Mouse (Mus musculus) kidney, adult 2 months (tissue): Measurements from ENCODE around the gene Lipc. TPM values are rescaled to one million over a fixed set of nuclear protein-coding genes. Genes with fewer than 3 reads are reported as not detected.

Experiments used
- DNase-seq: peaks from one replicate; pipeline ENCODE4 v3.0.0; 2021
- H3K27ac ChIP-seq: fragments of 200-500 bp; 2 replicates; pipeline ENCODE4 v1.5.1; 2012; ENCODE audit warnings: low read depth, low read length, control low read depth, inconsistent platforms; ENCODE audit not compliant: insufficient read depth
- H3K27me3 ChIP-seq: fragments of 200-500 bp; replicated peaks from 2 replicates; pipeline ENCODE4 v1.6.1; 2012; ENCODE audit warnings: mild to moderate bottlenecking, moderate library complexity, low read length, inconsistent platforms; ENCODE audit not compliant: control insufficient read depth, insufficient read depth
- H3K36me3 ChIP-seq: fragments of 200-500 bp; 2 replicates; pipeline ENCODE4 v1.6.1; 2012; ENCODE audit warnings: mild to moderate bottlenecking, moderate library complexity, low read length, inconsistent platforms; ENCODE audit not compliant: control insufficient read depth, insufficient read depth
- H3K4me1 ChIP-seq: fragments of 200-500 bp; 2 replicates; pipeline ENCODE4 v1.6.1; 2011; ENCODE audit warnings: low read length; ENCODE audit not compliant: control insufficient read depth, insufficient read depth
- H3K4me3 ChIP-seq: fragments of 200-500 bp; 2 replicates; pipeline ENCODE4 v1.5.1; 2011; ENCODE audit warnings: mild to moderate bottlenecking, low read depth, low read length, control low read depth; ENCODE audit not compliant: insufficient read depth
- CTCF ChIP-seq: fragments of 200-500 bp; conservative IDR thresholded peaks from 2 replicates; pipeline ENCODE4 v1.5.1; 2011; ENCODE audit warnings: low read depth, mild to moderate bottlenecking, control low read depth, low read length, moderate library complexity, mixed read lengths; ENCODE audit not compliant: insufficient read depth, insufficient read length
- POLR2A ChIP-seq: fragments of 200-500 bp; IDR thresholded peaks from one replicate; pipeline ENCODE4 v1.6.1; 2011; ENCODE audit warnings: low read depth, low read length, control low read depth
- WGBS: fragments of 180-500 bp; shearing (Covaris S2); methylation state at CpG from one replicate; pipeline ENCODE4 v1.1.7; 2018; 5-methylcytosine and 5-hydroxymethylcytosine counted together
- polyA plus RNA-seq: library from polyadenylated mRNA; depleted of rRNA; stranded (reverse); fragments of >200 nt; gene quantifications from 2 replicates; pipeline ENCODE4 v1.2.3, GENCODE M21; 2012

The Lipc gene
- polyA plus RNA-seq, 1 experiment: 0.58 TPM

DNA sequence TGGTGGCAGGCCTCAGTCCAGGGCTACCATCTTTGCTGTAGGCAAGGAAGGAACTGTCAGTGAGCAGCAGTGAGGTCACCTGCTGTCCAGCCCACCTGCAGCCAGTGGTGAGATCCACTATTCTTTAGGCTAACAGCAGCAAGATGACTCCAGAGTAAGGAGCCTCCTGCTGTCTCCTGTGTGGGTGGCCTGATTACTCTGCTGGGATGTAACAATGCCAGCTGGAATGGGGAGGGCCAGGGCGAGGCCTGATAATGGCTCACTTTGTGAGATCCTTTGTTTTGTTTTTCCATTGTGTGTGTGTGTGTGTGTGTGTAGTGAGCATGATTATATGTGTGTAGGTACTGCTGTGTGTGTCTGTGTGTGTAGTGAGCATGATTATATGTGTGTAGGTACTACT, 134.6 kb downstream of the Lipc start:
- Histone ChIP-seq H3K4me3 (no peak overlapping the region), H3K27me3 (no peaks in the 10 kb centered on the region), H3K4me1 (no peaks in the 10 kb centered on the region), H3K27ac (no peak overlapping the region), H3K36me3 (no peaks in the 10 kb centered on the region)
- no peak for DNase-seq
- WGBS: 83% methylated on average over 1 of the region's 1 CpGs
- TF ChIP-seq POLR2A: no peak
- TF ChIP-seq CTCF: no peak

DNA sequence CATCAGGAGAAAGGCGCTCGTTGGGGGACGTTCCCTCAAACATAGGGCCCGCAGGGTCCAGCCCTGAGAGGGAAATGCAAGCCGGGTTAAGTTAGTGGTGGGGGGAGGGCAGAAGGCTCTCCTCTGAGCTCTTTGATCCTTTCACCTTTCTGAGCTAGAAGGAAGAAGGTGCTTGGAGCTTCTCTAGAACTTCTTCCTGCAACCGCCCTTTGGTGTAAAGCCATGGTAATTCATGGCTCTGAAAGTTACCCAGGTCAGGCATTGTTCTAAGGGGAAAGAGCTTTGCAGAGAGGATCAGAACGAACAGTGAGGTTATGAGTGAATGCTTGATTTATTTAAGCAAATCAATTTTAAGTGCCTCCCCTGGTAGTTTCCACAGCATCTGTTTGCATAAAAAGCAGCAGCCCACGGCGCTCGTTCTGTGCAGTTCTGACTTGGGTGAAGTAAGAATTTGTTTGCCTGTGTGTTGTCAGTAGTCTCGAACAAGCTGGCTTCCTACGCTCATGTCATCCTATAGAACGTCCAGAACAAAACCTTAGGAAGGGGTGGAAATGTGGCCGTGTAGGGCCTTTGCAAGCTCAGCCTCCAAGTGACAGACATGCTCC, 135.2 kb downstream of the Lipc start:
- H3K27me3 ChIP-seq: no peaks in the 10 kb centered on the region
- WGBS: 78% methylated on average over 14 of the region's 14 CpGs
- DNase-seq: no peak
- H3K4me3 ChIP-seq: no peak overlapping the region
- no peak overlapping the region for H3K27ac ChIP-seq
- no peaks in the 10 kb centered on the region for H3K4me1 ChIP-seq
- TF ChIP-seq POLR2A (no peak), CTCF (no peak)
- no peaks in the 10 kb centered on the region for H3K36me3 ChIP-seq

DNA sequence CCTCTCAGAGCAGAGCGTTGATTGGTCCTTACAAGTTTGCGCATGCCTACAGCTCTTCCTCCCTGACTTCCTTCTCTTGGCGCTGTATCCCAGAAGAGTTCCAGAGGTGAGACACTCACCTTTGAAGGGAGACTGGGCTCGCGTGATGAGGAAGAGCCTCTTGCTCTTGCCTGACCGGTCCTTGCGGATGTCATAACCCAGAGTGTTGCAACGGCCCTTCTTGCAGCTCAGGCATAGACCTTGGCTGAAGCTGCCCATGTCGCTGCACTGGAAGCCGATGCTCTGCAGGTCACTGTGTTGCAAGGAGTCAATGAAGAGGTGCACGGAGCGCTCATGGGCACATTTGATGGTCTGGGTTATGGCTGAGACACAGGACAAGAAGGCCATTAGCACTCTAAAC, 139.5 kb downstream of the Lipc start:
- H3K27ac ChIP-seq: no peak overlapping the region
- TF ChIP-seq CTCF (no peak), POLR2A (no peak)
- no peaks in the 10 kb centered on the region for H3K27me3 ChIP-seq
- DNase-seq: no peak
- no peaks in the 10 kb centered on the region for H3K36me3 ChIP-seq
- no peaks in the 10 kb centered on the region for H3K4me1 ChIP-seq
- 93% methylated on average over 12 of the region's 12 CpGs for WGBS
- H3K4me3 ChIP-seq: no peak overlapping the region

DNA sequence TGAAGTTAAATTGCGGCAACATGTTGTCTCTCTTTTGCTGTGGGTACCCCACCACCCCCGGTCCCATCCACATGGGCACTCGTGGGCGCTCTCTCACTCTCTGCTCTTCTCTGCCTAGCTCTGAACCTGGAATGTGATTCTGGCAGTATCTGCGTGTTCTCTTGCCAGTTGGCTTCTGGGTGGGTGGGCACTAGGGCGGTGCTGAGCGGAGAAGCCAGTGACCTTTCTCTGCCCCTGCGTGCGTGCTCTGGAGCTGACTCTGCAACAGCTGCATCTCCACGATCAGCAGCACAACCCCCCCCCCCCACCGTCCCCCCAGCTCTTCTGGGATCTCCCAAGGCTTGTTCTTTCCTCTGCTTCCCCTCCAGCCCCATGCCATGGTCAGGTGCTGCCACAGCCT, 144.3 kb downstream of the Lipc start:
- Histone ChIP-seq H3K4me1 (no peaks in the 10 kb centered on the region), H3K27me3 (no peaks in the 10 kb centered on the region), H3K4me3 (no peak overlapping the region), H3K36me3 (no peaks in the 10 kb centered on the region), H3K27ac (no peak overlapping the region)
- TF ChIP-seq CTCF (no peak), POLR2A (no peak)
- no peak for DNase-seq
- 64% methylated on average over 11 of the region's 11 CpGs for WGBS

DNA sequence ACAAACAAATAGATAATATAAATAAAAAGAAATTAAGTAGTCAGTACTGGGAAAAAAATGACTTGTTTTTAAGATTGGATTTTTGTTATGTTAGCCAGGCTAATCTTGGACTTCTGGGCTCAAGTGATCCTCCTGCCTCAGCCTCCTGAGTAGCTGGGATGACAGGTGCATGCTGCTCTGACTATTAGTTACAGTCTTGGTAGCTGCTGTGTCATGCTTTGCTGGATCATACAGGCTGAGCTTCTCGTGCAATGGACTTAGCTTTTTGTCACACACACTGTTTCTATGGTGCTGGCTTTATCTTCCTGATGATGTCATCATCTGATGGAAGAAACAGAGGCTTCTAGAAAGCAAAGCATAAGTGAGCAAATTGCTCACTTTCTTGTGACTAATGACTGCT, 146.0 kb downstream of the Lipc start:
- TF ChIP-seq POLR2A (no peak), CTCF (no peak)
- H3K36me3 ChIP-seq: no peaks in the 10 kb centered on the region
- no peaks in the 10 kb centered on the region for H3K27me3 ChIP-seq
- no peaks in the 10 kb centered on the region for H3K4me1 ChIP-seq
- H3K4me3 ChIP-seq: no peak overlapping the region
- no peak for DNase-seq
- H3K27ac ChIP-seq: no peak overlapping the region
- WGBS: 67% methylated on average over 1 of the region's 1 CpGs

DNA sequence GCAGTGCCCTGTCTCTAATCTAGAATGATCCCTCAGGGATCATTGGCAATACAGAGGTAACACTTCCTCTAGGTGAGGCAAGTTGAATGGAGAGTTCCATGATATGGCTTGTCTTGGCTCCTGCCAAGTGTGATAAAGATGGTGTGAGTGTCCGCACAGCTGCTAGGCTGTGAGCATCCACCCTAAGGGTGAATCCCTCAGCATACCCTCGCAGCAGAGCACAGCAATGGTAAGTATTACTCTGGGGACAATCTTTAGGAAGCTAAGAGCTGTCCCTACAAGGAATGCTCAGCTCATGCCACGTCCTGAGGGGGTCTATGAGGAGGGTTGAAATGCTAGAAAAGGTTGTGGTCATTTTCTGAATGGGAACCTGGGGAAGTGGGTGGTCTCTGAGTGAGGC, 149.2 kb downstream of the Lipc start:
- Histone ChIP-seq H3K27me3 (no peaks in the 10 kb centered on the region), H3K27ac (no peak overlapping the region), H3K4me1 (no peaks in the 10 kb centered on the region), H3K36me3 (no peaks in the 10 kb centered on the region), H3K4me3 (no peak overlapping the region)
- no peak for TF ChIP-seq POLR2A
- no peak for TF ChIP-seq CTCF
- 91% methylated on average over 3 of the region's 3 CpGs for WGBS
- no peak for DNase-seq

DNA sequence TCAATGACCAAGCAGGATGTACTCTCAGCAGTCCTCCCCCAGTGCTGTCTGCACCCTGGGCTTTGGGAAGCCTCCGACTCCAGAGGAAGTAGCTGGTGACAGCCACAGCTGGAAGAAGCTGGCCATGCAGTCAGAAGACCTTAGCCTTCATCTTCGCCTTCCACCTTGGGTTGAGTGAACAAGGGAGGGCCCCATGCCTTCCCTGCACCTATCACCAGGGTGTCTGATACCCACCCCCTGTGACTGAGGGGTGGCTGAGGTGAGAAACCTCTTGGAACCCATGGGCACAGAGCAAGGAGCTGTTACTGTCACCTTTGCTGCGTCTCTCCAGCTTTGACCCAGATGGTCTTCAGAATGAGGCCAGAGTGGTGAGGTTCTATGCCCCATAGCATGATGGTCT, 150.3 kb downstream of the Lipc start:
- 85% methylated on average over 3 of the region's 3 CpGs for WGBS
- H3K4me1 ChIP-seq: no peaks in the 10 kb centered on the region
- no peak overlapping the region for H3K27ac ChIP-seq
- no peak overlapping the region for H3K4me3 ChIP-seq
- TF ChIP-seq POLR2A (no peak), CTCF (no peak)
- no peaks in the 10 kb centered on the region for H3K27me3 ChIP-seq
- DNase-seq: no peak
- H3K36me3 ChIP-seq: no peaks in the 10 kb centered on the region
